Mouse (Mus musculus) left cerebral cortex, adult 18-20 months (tissue): Measurements from ENCODE around the gene Npr2. TPM values are rescaled to one million over a fixed set of nuclear protein-coding genes. Genes with fewer than 3 reads are reported as not detected.
"Not testable (repeated sequence)": the region's sequence is repeated elsewhere in the genome, so short reads cannot be mapped to it uniquely, and the experiment has no call there.

Experiments
- DNase-seq, 2 experiments: peaks; one replicate each; pipeline ENCODE4 v3.0.0; 2021 to 2022; ENCODE audit warnings: low spot score in 2 of 2, mixed read lengths in 1 of 2
- long read RNA-seq, 2 experiments: library from polyadenylated mRNA; stranded (forward); transcript quantifications; one replicate each; pipeline ENCODE4 v2.0.0; 2021
- total RNA-seq, 2 experiments: library from RNA; stranded (reverse); gene quantifications; 2 replicates each; pipeline ENCODE4 v1.2.3; 2021

The Npr2 gene
- 10 to 100 TPM; 47.5 to 48.4 TPM for total RNA-seq
- long read RNA-seq, experiment 1, transcript Npr2-201 (22 exons, 3,660 nt) = major isoform, 15 of 45 reads
- long read RNA-seq, experiment 1, partial matches to known transcripts = 10 of 45 reads
- long read RNA-seq, experiment 1, other reads (novel, unspliced or antisense) = 20 of 45 reads
- long read RNA-seq, experiment 2, transcript Npr2-201 (22 exons, 3,660 nt) = major isoform, 7 of 25 reads
- long read RNA-seq, experiment 2, partial matches to known transcripts = 8 of 25 reads
- long read RNA-seq, experiment 2, other reads (novel, unspliced or antisense) = 9 of 25 reads

DNA sequence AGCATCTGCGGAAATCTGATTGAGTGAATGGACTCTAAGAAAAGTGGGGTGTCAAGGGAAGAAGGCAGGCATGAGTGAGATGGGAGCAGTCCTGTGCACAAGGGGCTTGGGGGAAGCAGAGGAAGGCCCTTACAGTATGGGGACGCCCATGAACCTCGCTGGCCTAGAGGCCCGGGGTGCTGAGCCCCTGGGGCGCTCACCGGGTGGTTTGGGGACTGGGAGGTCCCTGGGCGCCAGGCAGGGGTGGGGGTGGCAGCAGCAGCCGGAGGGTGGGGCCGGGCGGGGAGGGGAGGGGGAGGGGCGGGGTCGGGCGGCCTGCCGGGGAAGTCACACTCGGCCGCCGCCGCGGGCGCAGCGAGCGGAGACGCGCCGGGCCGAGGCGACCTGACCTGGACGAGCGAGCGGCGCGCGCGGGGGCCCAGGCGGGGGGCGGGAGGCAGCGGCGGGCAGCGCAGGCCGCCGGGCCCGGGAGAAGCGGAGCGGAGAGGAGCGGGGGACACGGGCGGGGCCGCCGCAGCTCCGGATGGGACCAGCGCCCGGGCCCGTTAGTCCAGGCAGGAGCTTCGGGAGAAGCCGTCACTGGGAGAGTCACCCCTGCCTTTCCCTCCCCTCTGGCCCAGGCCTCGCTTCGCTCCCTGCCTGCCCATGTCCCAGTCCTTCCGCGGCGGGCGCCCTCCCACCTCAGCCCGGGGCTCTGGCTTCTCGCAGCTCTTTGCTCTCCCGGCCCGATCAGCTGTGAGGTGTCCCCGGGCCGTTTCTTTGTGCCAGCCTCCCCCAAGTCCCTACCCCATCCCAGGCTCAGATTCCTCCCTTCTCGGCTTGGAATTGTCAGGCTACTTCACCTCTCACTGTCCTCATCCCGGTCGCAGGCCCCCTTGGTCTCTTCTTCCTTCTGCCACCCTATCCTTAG lies at the start of gene Npr2:
Gene Npr2, plus strand, starts transcription at position 890 of the 910 bp plus-strand sequence.
- DNase-seq = peak; percentile 31 to 36

DNA sequence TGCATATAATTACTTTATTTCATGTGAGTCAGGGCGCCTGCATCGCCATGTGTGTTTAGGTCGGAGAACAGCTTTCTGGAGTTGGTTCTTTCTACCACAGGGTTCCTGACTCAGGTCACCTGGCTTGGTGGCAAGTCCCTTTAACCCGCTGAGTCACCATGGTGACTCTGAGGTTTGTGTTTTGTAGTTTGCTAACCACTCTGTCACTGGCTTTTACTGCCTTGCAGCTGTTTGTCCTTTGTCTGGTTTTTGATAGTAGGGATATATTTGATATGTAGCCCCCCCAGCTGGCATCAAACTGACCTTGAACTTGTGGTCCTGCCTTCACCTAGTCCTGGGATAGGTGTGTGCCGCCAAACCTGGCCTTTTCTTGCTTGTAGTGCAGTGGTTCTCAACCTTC lies 49.5 kb upstream of the Npr2 start:
- DNase-seq = no peak

DNA sequence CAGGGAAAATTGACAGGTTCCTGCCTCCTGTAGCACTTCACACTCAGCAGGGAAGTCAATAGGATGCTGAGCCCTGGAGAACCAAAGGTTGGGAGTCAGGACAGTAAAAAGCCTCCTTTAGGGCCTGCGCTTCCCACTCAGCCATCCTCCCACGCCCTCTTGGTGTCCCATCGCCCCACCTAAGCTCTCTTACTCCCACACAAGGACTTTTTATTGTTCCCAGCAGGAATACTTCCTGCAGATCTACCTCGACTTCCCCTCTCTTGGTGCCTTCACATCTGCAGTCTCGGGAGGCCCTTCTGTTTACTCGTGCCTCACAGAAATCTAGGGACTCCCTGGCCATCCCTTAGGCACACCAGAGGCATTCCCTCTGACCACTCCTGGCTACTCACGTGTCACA lies 48.3 kb upstream of the Npr2 start:
- no peak for DNase-seq

DNA sequence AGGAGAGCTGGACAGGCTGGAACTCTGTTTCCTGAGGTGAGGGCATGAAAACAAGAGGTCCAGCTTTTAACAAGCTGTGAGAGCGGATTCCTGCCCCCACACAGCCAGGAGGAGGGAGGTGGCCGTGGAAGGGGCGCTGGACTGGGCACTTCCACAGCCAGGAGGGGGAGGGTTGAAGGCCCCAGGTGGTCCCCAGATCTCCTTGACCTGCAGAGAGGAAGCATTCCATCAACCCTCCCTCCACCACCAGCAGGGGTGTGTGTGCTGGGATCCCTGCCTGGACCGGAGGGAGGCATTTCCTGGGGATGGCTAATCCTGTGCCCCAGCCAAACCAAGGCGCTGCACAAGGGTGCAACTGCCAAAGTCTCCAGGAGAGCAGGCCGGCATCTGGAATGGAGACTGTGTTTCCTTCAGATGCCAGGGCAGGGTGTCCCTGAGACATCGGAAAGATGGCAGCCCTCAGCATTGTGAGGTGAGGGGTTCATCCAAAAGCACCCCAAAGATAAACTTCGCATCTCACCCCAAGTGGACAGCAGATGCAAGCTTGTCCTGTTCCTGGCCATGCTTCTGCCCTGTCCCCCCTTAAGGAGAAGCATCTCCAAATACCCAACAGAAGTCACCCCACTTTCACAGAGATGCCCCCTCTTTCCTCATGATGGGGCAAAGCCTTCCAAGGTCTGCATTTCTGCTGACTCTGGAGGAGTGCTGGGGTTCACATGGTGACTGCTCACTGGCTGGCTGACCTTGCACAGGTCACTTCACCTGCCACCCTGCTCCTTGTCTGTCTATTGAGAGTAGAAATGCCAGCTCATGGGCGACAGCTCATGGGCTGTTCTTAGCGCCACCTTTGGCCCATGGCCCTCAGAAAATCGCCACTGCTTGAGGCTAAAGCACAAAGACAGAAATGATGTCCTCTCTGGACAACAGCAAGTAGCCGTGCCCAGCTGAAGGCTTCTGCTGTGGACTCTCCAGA lies 47.0 kb upstream of the Npr2 start, which contains the start of gene Msmp:
Gene Msmp, minus strand, starts transcription at position 51 of the 973 bp plus-strand sequence.
- no peak for DNase-seq

DNA sequence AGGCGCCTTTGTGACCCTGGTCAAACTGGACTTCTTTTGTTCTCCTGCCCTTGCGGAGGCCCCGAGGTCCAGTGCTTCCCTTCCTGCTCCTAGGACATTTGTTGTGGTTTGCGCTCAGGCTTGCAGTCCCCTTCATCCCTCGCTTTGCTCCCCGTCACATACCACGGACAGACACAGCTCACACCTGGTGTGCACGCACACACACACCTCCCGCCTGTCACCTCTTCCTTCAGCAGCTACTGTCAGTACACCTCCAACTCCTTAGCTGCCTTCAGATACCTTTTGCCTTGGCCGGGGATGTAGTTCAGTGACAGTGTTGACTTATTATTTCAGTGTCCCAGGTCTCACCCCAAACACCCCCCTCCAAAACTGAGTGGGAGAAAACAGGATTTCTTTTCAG lies 46.1 kb upstream of the Npr2 start:
- no peak for DNase-seq

DNA sequence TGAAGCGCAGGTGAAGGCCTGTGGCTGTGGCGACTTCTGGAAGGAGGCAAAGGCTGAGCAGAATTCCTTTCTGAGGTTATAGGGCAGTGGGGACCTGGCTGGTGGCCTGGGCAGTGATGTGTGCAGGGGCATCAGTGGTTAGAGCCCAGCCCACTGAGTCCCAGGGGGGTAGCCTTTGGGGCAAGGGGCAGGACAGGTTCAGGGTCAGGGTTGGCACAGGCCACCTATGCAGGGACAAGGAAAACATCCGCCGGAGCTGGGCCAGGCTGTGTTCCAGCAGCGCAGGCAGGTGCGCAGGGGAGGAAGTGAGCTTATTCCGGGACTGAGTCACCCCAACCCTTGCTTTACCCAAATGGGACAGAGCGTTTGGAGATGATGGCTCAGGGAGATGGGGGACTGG lies 45.3 kb upstream of the Npr2 start:
- no peak for DNase-seq

DNA sequence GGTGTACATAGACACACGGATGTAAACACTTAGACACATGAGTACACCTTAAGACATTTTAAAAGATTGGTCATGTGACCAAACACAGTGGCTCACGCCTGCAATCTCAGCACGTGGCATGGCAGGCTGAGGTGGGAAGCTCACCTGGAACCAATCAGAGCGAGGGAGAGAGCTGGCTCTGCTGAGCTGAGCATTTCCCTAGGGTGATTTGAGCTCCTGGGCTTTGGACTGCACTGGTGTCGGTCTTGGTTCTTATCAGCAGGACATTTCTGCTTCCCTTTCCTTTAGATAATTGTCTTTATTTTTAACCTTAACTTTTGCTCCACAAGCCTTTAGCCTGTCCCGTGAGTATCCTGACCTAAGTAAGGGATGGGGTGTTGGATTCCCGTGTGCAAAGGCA lies 44.1 kb upstream of the Npr2 start:
- DNase-seq = no peak

DNA sequence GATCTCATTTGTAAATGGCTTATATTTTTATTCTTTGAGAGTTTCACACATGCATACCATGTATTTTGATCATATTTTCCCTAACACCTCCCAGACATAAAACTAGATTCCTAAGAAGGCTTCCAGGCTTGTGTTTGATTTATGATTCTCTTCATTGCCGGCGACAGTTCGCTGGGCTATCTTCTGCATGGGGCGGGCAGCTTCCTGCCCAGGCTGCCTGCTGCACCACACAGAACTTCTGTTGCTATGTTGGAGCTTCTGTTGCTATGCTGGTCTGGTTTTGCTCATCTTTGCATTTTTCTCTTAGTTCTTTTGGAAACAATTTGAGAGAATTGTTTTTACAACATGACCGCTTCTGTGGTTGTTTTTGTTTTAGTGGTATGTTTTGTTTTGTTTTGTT lies 40.2 kb upstream of the Npr2 start:
- no peak for DNase-seq

DNA sequence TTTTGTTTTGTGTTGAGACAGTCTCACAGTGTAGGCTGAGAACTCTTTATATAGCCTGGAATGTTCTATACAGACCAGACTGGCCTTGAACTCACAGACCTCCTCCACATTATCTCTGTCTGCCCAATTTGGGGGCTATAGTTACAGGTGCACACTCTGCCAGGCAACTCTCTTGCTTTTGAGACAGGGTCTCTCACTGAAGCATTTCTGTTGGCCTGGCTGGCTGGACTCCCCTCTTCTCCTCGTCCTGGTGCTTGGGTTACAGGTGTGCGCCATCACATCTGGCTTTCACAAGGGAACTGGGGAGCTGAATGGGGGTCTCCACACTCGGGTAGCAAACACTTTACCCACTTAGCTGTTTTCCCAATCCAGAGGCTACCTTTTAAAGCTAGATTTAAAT lies 39.8 kb upstream of the Npr2 start:
- no peak for DNase-seq

DNA sequence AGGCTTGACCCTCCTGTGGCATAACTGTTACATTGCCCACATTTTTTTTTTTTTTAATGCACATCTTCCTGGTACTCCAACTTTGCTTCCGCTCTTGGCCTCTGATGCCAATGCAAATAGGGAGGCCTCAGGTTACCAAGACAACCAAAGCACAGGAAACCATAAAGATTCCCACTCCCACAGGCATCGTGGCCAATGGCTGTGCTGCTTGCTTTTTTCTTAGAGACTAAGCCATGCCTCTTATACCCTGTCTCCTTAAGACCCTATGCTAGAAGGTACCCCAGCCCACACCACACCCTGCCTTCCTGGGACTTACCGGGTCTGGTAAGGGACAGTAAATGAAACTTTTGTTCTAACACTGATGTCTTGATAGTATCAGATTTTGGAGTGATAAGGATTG lies 38.3 kb upstream of the Npr2 start:
- DNase-seq = no peak

DNA sequence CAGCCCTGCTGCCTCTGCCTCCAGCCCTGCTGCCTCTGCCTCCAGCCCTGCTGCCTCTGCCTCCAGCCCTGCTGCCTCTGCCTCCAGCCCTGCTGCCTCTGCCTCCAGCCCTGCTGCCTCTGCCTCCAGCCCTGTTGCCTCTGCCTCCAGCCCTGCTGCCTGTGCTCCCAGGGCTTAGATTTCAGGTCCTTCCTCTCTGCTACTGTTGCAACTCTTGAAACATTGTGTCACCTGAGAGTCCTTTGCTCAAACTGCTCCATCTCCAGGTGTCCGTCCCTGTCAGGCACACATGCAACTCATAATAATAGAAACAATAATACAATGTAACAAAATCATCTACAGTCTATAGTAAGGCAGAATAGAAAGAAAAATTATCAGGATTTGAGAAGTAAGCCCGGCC lies 35.1 kb upstream of the Npr2 start:
- not testable (repeated sequence) for DNase-seq

DNA sequence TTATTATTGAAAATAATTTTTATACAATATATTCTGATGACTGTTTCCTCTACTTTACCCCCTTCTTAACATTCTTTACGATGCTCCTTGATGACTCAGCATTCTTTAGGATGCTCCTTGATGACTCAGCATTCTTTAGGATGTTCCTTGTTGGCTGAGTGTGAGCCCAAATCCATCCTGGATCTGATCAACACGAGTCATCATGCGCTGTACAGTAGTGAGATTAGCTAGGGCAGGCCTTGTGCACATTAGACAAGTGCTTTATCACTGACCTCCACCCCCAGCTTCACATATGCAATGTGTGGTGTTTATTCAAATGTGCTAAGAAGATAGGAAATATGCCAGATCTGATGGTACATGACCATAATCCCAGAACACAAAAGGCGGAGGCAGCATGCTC lies 33.5 kb upstream of the Npr2 start:
- DNase-seq = no peak

DNA sequence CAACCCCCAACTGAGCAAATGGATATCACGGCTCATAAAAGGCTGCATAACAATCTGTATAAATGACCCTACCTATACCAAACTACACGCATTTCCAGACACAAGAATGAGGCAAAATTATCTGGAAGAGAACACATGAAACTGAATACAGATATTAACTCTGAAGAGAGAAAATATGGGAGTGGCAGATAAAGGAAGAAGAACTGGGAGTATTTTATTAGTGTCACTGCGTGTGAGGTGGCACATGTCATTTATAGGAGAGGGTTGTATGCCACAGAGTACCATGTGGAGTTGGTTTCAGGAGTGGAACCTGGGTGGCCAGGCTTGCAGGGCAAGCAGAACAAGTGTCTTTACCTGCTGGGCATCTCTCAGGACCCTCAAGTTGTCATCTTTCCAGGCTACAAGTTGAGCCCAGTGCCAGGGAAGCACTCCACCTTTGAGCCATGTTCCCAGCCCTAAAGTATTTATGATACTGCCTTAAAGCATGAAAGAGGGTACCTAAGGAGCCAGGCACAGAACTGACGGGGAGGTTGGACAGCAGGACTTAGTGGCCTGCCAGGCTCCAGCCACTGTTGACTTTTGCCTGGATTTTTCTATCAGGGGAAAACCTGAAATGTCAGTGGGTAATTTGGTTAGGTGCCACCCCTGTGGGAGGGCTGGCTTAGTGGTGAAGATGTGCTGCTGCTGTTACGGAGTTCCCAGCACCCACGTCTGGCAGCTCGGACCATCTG lies 32.9 kb upstream of the Npr2 start:
- no peak for DNase-seq

DNA sequence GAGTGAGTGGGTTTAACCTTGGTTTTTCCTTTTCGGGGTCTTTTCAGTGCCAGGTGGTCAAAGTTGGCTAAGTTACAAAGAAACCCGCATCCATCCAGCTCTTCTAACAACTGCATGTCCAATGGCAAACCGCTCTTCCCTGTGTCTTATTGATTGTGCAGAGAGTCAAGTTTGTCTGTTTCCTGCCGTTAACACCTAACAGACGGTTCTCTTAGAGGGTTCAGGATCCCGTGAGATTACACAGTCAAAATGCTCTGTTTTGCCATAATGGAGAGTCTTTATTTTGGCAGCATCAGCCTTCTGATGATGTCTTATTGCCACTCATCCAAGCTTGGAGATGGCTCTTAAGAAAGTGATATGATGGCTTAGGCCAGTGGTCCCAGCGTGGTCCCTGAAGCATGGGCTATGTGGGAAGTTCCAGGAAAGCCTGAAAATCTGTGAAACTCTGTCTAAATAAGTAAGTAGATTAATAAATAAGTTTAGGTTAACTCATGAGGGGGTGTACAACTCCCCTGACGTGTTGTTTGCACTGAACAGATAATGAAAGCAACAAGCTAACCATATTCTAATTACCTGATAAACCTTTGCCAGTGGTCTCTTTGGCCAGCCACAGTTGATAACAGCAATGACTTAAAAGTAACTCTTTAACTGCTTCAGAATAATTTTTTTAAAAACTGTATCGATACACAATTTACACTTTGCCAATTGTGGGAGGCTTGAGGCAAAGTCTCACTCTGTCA lies 31.4 kb upstream of the Npr2 start:
- no peak for DNase-seq

DNA sequence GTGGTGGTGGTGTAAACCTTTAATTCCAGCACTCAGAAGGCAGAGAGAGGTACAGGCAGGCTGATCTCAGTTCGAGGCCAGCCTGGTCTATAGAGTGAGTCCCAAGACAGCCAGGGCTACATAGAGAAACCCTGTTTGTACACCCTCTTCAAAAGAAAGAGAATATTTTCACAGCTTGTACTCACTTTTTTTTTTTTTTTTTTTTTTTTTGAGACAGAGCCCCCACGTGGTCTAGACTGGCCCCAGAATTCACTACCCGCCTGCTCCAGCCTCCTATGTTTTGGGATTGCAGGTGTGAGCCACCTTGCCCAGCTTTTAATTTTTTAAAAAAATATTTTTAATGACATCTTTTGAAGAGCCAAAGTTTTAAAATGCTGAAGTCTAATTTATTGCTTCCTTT lies 27.6 kb upstream of the Npr2 start:
- no peak for DNase-seq

DNA sequence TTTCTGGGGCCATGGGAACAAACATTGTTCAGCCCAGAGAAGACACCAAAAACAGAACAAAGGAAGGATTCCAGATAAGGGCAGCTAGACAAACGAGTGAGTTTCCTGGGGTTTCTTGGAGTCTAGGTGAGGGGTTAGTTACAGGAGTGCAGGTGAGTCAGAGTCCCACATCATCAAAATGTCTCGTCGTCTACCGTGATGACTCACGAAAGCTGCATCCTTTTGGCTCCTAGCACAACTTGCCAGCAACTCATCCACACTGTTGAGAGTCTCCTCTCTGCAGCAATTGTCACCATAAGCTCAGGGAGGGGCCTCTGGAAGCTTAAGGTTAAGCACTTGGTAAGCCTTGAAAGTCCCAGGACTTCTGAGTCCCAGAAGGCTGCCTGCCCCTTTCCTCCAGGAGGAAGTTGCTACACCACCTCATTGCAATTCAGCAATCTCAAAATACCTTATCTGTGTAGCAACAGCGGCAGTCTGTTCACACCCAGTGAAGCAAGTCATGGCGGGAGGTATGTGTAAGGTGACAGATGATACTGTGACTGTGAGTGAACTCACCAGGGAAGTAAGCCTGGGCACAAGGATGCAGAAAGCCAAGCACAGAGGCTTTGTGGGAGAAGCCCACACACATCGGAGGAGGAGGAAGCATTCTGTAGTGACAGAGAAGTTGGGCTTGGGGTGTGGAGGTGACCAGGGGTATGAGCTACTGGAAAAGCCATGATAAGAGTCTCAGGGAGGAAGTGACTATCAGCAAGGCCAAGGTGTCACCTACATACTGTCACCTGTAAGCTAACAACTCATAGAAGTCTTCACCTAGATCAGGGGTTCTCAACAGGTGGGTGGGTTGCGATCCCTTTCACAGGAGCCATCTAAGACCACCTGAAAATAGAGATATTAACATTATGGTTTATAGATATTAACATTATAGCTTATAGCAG lies 26.7 kb upstream of the Npr2 start:
- no peak for DNase-seq

DNA sequence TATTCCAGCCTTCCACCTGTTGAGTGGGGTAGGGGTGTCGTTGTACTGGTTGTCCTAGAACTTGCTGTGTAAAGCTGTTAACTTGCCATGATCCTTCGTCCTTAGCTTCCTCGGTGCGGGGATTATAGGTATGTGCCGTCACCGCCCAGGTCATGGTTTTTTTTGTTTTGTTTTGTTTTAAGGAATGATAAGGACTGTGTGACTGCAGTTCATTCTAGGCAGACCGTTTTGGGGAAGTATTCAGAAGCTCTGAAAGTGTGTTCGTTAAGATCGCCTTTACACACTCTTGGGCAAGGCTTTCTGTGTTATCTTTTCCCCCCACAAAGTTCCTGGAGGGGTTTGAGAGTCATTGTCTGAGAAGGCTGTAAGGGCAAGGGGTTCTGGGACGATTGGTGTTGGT lies 19.2 kb upstream of the Npr2 start:
- no peak for DNase-seq

DNA sequence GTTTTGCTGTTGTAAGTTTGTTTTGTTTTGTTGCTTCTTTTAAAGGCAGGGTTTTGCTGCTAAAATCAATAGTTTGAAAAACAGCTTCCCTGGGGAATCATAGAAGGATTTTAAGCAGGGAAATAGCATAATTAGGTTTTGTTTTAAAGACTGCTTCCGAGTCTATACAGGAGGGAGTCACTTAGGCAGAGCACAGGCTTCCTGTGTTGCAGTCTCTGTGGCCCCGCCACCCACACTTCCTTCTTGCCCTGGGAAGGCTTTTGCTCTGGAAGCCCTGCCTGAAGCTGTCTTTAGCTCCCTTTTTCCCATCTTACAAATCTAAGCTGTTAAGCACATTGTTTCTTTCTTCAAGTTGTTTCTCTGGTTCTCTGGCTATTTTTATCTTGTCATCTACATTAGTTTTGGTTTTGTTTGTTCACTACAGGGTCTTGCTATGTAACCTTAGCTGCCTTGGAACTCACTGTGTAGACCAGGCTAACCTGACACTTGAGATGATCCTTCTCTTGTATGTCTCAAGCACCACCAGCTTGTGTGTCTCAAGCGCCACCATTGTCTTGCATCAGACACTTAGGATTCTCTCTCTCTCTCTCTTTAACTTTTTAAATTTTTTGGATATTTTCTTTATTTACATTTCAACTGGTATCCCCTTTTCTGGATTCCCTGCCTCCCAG lies 18.5 kb upstream of the Npr2 start:
- DNase-seq = no peak
